Comparison of ENCODE assay signal across 24 mouse cellular contexts in the genomic region with DNA sequence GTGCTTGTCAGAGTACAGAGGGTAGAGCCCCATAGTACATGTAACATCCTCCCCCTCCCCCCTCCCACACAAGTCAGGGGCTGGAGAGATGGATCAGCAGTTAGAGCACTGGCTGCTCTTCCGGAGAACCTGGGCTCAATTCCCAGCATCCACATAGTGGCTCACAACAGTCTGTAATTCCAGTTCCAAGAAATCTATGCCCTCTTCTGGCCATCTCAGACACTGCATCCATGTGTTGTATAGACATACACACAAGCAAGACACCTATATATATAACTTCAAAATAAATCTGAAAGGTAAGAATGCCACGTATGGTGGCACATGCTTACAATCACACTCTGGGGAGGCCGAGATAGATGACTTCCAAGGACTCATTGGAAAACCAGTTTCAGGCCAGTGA.
A peak's percentile ranks its signal among the peaks of the same experiment; 100 is the strongest.
DNase-seq lines count a peak whose midpoint lies in the region; ATAC-seq and TF ChIP-seq lines count a peak whose summit lies in the region.
"Had no signal": no experiment of that assay in that cellular context is flagged by ENCODE, and none has a peak within 500 bp of the region (broad histone marks: within the 10 kb centered on the region; RNA-seq: fewer than 3 reads in every experiment).

No protein-coding gene starts in this region.

- H3K36me3 ChIP-seq in hindbrain, postnatal 0 days (ENCODE audit: insufficient read depth, low read length) = no peaks in the 10 kb centered on the region
- no peaks in the 10 kb centered on the region for H3K36me3 ChIP-seq in hindbrain, embryonic 13.5 days
- H3K36me3 ChIP-seq: embryonic facial prominence, embryonic 12.5 days; embryonic facial prominence, embryonic 15.5 days; forebrain, embryonic 12.5 days; forebrain, embryonic 15.5 days; hindbrain, embryonic 12.5 days had no signal

- no peak for DNase-seq in hindbrain, postnatal 0 days (ENCODE audit: low spot score)
- DNase-seq in ES-CJ7 (ENCODE audit: low read depth, low spot score) (peak; percentile 27), ZHBTc4 (ENCODE audit: low read depth, low spot score) (peak; percentile 59)
- no peak for DNase-seq in urinary bladder, postnatal 14 days (ENCODE audit: low spot score)
- DNase-seq in left cerebral cortex, adult 8-10 months (ENCODE audit: low spot score in 2 of 2) = no peak
- DNase-seq: adrenal gland, adult 2 months; adrenal gland, postnatal 14 days; B cell, adult 2 months; cerebellum, adult 11 months; cerebellum, adult 2 months; cerebellum, adult 9-11 months; cerebellum, postnatal 25 days; gastrocnemius, postnatal 14 days; heart, adult 11 months had no signal

- no peaks in the 10 kb centered on the region for H3K9me3 ChIP-seq in hindbrain, postnatal 0 days (ENCODE audit: low read length)
- H3K9me3 ChIP-seq in hindbrain, embryonic 13.5 days = no peaks in the 10 kb centered on the region
- H3K9me3 ChIP-seq: embryonic facial prominence, embryonic 12.5 days; forebrain, embryonic 15.5 days; hindbrain, embryonic 12.5 days had no signal

- no peak overlapping the region for H3K9ac ChIP-seq in hindbrain, postnatal 0 days (replicated peaks; ENCODE audit: low read length)
- H3K9ac ChIP-seq in hindbrain, embryonic 13.5 days = no peak overlapping the region
- H3K9ac ChIP-seq: embryonic facial prominence, embryonic 12.5 days; embryonic facial prominence, embryonic 15.5 days; forebrain, embryonic 12.5 days; forebrain, embryonic 15.5 days; hindbrain, embryonic 12.5 days had no signal

- H3K27me3 ChIP-seq in hindbrain, postnatal 0 days (ENCODE audit: insufficient read depth, low read length) = no peaks in the 10 kb centered on the region
- no peaks in the 10 kb centered on the region for H3K27me3 ChIP-seq in hindbrain, embryonic 13.5 days
- H3K27me3 ChIP-seq: embryonic facial prominence, embryonic 12.5 days; embryonic facial prominence, embryonic 15.5 days; forebrain, embryonic 15.5 days; hindbrain, embryonic 12.5 days had no signal

- H3K4me3 ChIP-seq in hindbrain, postnatal 0 days (ENCODE audit: low read length) = no peak overlapping the region
- H3K4me3 ChIP-seq in hindbrain, embryonic 13.5 days = no peak overlapping the region
- H3K4me3 ChIP-seq: embryonic facial prominence, embryonic 12.5 days; embryonic facial prominence, embryonic 15.5 days; forebrain, embryonic 12.5 days; forebrain, embryonic 15.5 days; hindbrain, embryonic 12.5 days had no signal

- H3K4me2 ChIP-seq in hindbrain, postnatal 0 days (ENCODE audit: low read depth, low read length) = no peak overlapping the region
- H3K4me2 ChIP-seq in hindbrain, embryonic 13.5 days = no peak overlapping the region
- H3K4me2 ChIP-seq: embryonic facial prominence, embryonic 12.5 days; embryonic facial prominence, embryonic 15.5 days; forebrain, embryonic 12.5 days; forebrain, embryonic 15.5 days; heart, embryonic 11.5 days; hindbrain, embryonic 12.5 days had no signal

- WGBS in hindbrain, postnatal 0 days = 93% methylated on average over 3 of the region's 3 CpGs
- 96% methylated on average over 3 of the region's 3 CpGs for WGBS in hindbrain, embryonic 13.5 days

- TF ChIP-seq CTCF in hindbrain, postnatal 0 days (IDR thresholded peaks at IDR 0.05; ENCODE audit: low read depth) = peak; percentile 17

- no peak overlapping the region for H3K27ac ChIP-seq in hindbrain, postnatal 0 days
- no peak overlapping the region for H3K27ac ChIP-seq in hindbrain, embryonic 13.5 days
- H3K27ac ChIP-seq: embryonic facial prominence, embryonic 12.5 days; embryonic facial prominence, embryonic 15.5 days; forebrain, embryonic 12.5 days; forebrain, embryonic 15.5 days; hindbrain, embryonic 12.5 days had no signal

- peaks cover 6% of the 10 kb centered on the region; the same call in 1 of the 2 replicates for H3K4me1 ChIP-seq in hindbrain, postnatal 0 days (ENCODE audit: insufficient read depth, low read length)
- H3K4me1 ChIP-seq in hindbrain, embryonic 13.5 days (replicated peaks) = peaks cover 10% of the 10 kb centered on the region
- H3K4me1 ChIP-seq: embryonic facial prominence, embryonic 12.5 days; embryonic facial prominence, embryonic 15.5 days; forebrain, embryonic 15.5 days had no signal

- no peak for ATAC-seq in hindbrain, postnatal 0 days
- no peak for ATAC-seq in hindbrain, embryonic 13.5 days (ENCODE audit: low FRiP score)
- ATAC-seq: forebrain, embryonic 15.5 days; hindbrain, embryonic 16.5 days; inflammation-experienced regulatory T-cells, adult 6 months; intestine, embryonic 16.5 days had no signal

Comparison
In these comparisons a context has a peak if more than half of its experiments do, and no peak if none do; other contexts are left out.
1. DNase-seq: peak in ES-CJ7 (single experiment) and ZHBTc4 (single experiment); none in hindbrain, postnatal 0 days (single experiment), urinary bladder, postnatal 14 days (single experiment) and left cerebral cortex, adult 8-10 months (0 of 2).